Mouse (Mus musculus) fat pad, adult 2 months (tissue): ENCODE results near the gene Nexn.
"Not testable (repeated sequence)": the region's sequence is repeated elsewhere in the genome, so short reads cannot be mapped to it uniquely, and the experiment has no call there.

Experiments
- DNase-seq: peaks from one replicate; pipeline ENCODE4 v3.0.0-alpha.2; 2011; ENCODE audit warnings: low read depth, low spot score; ENCODE audit errors: extremely low read depth

The Nexn gene

GRCm38 (mm10) chr3:152201181-152201580, 65.0 kb downstream of the Nexn start:
- DNase-seq: no peak

GRCm38 (mm10) chr3:152199125-152199524, 67.0 kb downstream of the Nexn start:
- DNase-seq: no peak

GRCm38 (mm10) chr3:152197246-152197645, 68.9 kb downstream of the Nexn start:
- DNase-seq: not testable (repeated sequence)

- DNase-seq: no peak
These were observed 72.5 kb downstream of the Nexn start for GRCm38 (mm10) chr3:152193635-152194097.

GRCm38 (mm10) chr3:152193177-152193576, 73.0 kb downstream of the Nexn start:
- DNase-seq: no peak

- DNase-seq: no peak
These were observed 73.8 kb downstream of the Nexn start for GRCm38 (mm10) chr3:152192238-152192931.

- peak; percentile 91 for DNase-seq
These were observed 74.3 kb downstream of the Nexn start for GRCm38 (mm10) chr3:152191791-152192237.

- DNase-seq: no peak
These were observed 75.3 kb downstream of the Nexn start for GRCm38 (mm10) chr3:152190679-152191477.

GRCm38 (mm10) chr3:152189306-152189705, 76.8 kb downstream of the Nexn start:
- DNase-seq: no peak
